Mouse (Mus musculus) forebrain, embryonic 10.5 days (tissue): Measurements from ENCODE around the gene Rab7b. TPM values are rescaled to one million over a fixed set of nuclear protein-coding genes. Genes with fewer than 3 reads are reported as not detected.

Experiments
- DNase-seq: peaks from one replicate; pipeline ENCODE4 v3.0.0-alpha.2; 2017; ENCODE audit warnings: low spot score; ENCODE audit errors: extremely low spot score
- H3K27ac ChIP-seq: fragments of 300-500 bp; sonication (generic); 2 replicates; pipeline ENCODE4 v1.5.1; 2016; ENCODE audit warnings: mild to moderate bottlenecking
- H3K27me3 ChIP-seq: fragments of 300-500 bp; sonication (generic); 2 replicates; pipeline ENCODE4 v1.6.1; 2016; ENCODE audit warnings: mild to moderate bottlenecking; ENCODE audit not compliant: poor library complexity, severe bottlenecking
- H3K36me3 ChIP-seq: fragments of 300-500 bp; sonication (generic); replicated peaks from 2 replicates; pipeline ENCODE4 v1.6.1; 2016; ENCODE audit warnings: mild to moderate bottlenecking, moderate library complexity
- H3K4me1 ChIP-seq: fragments of 300-500 bp; sonication (generic); 2 replicates; pipeline ENCODE4 v1.6.1; 2016
- H3K4me3 ChIP-seq: fragments of 300-500 bp; sonication (generic); 2 replicates; pipeline ENCODE4 v1.5.1; 2016; ENCODE audit warnings: mild to moderate bottlenecking, moderate library complexity
- H3K9me3 ChIP-seq: fragments of 300-500 bp; sonication (generic); 2 replicates; pipeline ENCODE4 v1.6.1; 2016; ENCODE audit warnings: mild to moderate bottlenecking, moderate library complexity
- WGBS: fragments of 180-500 bp; shearing (Covaris S2); methylation state at CpG from one replicate; pipeline ENCODE4 v1.1.7; 2016; 5-methylcytosine and 5-hydroxymethylcytosine counted together
- polyA plus RNA-seq: library from polyadenylated mRNA; unstranded; fragments of >200 nt; fragmentation: Nextera tagmentation; extraction: Ambion mirVana; gene quantifications from 2 replicates; pipeline ENCODE4 v1.2.1, GENCODE M21; 2016

Rab7b gene
- polyA plus RNA-seq, 1 experiment from 2014 or later = 0.60 TPM

DNA sequence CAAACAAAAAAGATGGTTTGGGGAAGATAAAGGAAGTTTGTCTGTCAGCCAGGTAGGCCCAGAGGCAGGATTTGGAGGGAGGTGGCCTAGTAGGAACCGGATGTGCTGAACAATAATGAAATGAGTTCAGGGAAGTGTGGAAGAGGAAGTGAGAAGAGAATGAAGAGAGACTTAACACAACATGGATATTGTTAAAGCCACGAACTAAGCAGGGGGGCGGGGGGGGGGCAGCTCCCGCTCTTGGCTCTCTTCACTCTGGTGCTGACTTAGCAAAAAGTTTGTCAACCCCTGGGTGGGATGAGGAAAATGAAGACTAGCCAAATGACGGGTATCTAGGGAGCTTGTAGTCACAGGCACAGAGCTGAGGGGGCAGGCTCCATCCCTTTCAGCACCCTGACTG lies 12.0 kb downstream of the Rab7b start:
- Histone ChIP-seq H3K27me3 (no peaks in the 10 kb centered on the region), H3K27ac (no peak overlapping the region), H3K36me3 (no peaks in the 10 kb centered on the region), H3K4me1 (no peaks in the 10 kb centered on the region), H3K9me3 (no peaks in the 10 kb centered on the region), H3K4me3 (no peak overlapping the region)
- 84% methylated on average over 5 of the region's 5 CpGs for WGBS
- DNase-seq = no peak

DNA sequence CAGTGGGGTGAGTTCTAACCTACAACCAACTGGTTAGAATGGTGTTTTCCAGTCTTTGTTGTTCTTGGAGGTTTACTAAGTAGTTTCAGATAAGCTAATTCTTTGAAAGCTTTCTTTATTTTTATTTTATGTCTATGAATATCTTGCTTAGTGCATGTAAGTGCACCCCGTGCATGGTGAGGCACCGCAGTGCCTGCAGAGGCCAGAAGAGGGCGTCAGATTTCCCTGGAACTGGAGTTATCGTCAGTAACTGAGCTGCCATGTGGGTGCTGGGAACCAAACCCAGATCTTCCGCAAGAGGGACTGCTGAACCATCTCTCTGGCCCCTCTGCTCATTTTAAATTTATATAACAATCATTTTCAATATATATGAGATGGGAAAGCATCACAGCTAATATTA lies 12.9 kb downstream of the Rab7b start:
- 85% methylated on average over 5 of the region's 5 CpGs for WGBS
- no peak for DNase-seq

GRCm38 (mm10) chr1:131702094-131702766 lies 13.7 kb downstream of the Rab7b start:
- no peak for DNase-seq
- Histone ChIP-seq H3K27me3 (no peaks in the 10 kb centered on the region), H3K27ac (no peak overlapping the region), H3K36me3 (no peaks in the 10 kb centered on the region), H3K4me1 (no peaks in the 10 kb centered on the region), H3K9me3 (no peaks in the 10 kb centered on the region), H3K4me3 (no peak overlapping the region)
- 83% methylated on average over 8 of the region's 8 CpGs for WGBS

More for the DNA sequence above, 12.9 kb downstream of the Rab7b start:
- no peak overlapping the region for H3K27ac ChIP-seq
- no peaks in the 10 kb centered on the region for H3K4me1 ChIP-seq
- H3K4me3 ChIP-seq = no peak overlapping the region
- no peaks in the 10 kb centered on the region for H3K27me3 ChIP-seq
- H3K9me3 ChIP-seq = no peaks in the 10 kb centered on the region
- H3K36me3 ChIP-seq = no peaks in the 10 kb centered on the region

DNA sequence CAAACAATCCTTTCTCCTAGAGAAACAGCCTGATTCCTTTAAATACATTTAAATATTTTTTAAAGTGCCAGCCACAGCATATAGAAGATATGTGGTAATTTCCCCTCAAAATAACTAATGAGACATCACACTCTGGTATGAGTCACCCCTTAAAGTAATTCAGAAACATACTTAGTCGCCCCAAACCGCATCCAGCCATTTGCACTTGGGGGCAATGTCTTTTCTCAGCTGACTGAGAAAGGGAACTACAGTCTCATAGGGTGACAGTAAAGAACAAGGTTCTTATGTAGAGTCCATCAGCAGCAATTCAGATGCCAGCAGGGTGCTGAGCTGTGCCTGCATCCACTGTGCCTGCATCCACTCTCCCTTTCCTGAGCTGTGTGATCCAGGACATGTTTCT lies 15.0 kb downstream of the Rab7b start:
- H3K4me1 ChIP-seq = no peaks in the 10 kb centered on the region
- H3K4me3 ChIP-seq = no peak overlapping the region
- no peaks in the 10 kb centered on the region for H3K27me3 ChIP-seq
- H3K9me3 ChIP-seq = no peaks in the 10 kb centered on the region
- no peak overlapping the region for H3K27ac ChIP-seq
- WGBS = 88% methylated on average over 2 of the region's 2 CpGs
- H3K36me3 ChIP-seq = no peaks in the 10 kb centered on the region
- DNase-seq = no peak

GRCm38 (mm10) chr1:131708338-131708737 lies 19.8 kb downstream of the Rab7b start:
- DNase-seq = no peak
- no peaks in the 10 kb centered on the region for H3K9me3 ChIP-seq
- peaks cover 6% of the 10 kb centered on the region; the same call in 1 of the 2 replicates for H3K4me1 ChIP-seq
- H3K4me3 ChIP-seq = no peak overlapping the region
- H3K27ac ChIP-seq = no peak overlapping the region
- 31% methylated on average over 4 of the region's 4 CpGs for WGBS
- 0 out of 2 replicates have a peak, but pooled peaks cover 5% of the 10 kb centered on the region for H3K27me3 ChIP-seq
- H3K36me3 ChIP-seq = no peaks in the 10 kb centered on the region

- Histone ChIP-seq H3K27me3 (0 out of 2 replicates have a peak, but pooled peaks cover 5% of the 10 kb centered on the region), H3K4me1 (peaks cover 9% of the 10 kb centered on the region), H3K4me3 (no peak overlapping the region), H3K9me3 (no peaks in the 10 kb centered on the region), H3K36me3 (no peaks in the 10 kb centered on the region), H3K27ac (no peak overlapping the region)
- WGBS = 83% methylated on average over 10 of the region's 10 CpGs
- DNase-seq = no peak
Observed at GRCm38 (mm10) chr1:131711518-131711917, 23.0 kb downstream of the Rab7b start.

DNA sequence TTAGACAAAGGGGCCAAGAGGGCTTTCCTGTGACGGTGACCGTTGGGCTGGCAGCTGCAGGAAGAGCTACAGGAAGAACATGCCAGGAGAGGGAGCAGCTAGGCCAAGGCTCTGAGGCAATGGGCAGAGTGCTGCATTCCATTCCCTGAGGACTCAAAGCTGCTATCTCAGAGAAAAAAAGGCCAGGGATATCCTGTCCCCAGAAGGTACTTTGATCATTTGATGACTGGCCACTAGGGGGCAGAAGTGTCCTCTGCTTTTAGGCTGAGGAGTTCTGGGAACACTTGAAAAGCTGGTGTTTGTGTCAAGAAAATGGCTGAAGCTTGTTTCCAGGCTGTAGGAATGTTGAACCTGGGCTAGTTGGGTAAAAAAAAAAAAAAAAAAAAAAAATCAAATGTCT lies 23.9 kb downstream of the Rab7b start:
- Histone ChIP-seq H3K4me3 (no peak overlapping the region), H3K27ac (no peak overlapping the region), H3K4me1 (peaks cover 9% of the 10 kb centered on the region), H3K9me3 (no peaks in the 10 kb centered on the region), H3K27me3 (0 out of 2 replicates have a peak, but pooled peaks cover 5% of the 10 kb centered on the region), H3K36me3 (no peaks in the 10 kb centered on the region)
- WGBS = 17% methylated on average over 2 of the region's 2 CpGs
- DNase-seq = peak; percentile 77

DNA sequence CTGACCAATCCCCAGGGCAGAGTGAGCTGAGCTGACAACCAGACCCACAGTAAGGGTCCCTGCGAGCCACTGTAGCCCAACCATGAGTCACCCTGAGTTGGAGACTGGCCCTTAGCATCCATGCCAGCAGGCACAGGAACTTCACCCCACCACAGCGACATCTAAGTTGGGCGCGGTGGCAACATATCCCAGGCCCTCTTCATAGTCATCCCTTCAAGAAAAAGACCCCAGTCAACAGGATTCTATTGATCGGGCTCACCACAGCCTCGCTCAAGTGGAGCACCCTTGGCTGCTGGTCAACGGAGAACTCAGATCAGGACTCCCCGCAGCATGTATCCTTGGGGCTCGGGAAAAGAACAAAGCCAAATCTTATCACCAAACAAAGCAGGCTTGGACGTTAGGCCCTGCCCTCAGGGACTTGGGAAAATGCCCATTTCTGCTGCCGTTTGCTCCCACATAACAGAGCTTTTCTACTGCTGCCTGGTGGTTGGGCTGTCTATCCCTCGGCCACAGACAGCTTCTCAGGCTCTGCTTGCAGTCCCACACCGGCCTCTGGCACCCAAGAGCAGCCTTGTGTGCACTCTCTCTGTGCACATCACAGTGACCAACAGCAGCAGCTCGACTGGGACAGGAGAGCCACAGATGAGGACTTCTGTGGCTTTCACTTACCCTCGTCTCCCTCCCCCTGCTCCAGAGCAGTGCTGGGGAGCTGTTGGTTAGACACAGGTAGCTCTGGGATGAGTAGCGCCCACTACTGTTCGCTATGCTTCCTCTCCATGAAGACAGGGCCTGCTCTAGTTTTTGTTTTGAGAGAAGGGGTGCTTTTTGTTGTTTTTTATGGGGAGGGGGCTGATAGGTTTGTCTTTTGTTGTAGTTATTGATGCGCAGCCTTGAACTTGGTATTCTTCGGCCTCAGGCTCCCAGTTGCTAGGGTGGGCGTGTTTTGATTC lies 26.2 kb downstream of the Rab7b start:
- peaks cover 14% of the 10 kb centered on the region for H3K4me1 ChIP-seq
- H3K36me3 ChIP-seq = no peaks in the 10 kb centered on the region
- no peak overlapping the region for H3K4me3 ChIP-seq
- DNase-seq = no peak
- 70% methylated on average over 20 of the region's 20 CpGs for WGBS
- H3K27me3 ChIP-seq = 0 out of 2 replicates have a peak, but pooled peaks cover 5% of the 10 kb centered on the region
- H3K9me3 ChIP-seq = no peaks in the 10 kb centered on the region
- H3K27ac ChIP-seq = no peak overlapping the region

GRCm38 (mm10) chr1:131718952-131719694 lies 30.6 kb downstream of the Rab7b start:
- peaks cover 22% of the 10 kb centered on the region for H3K4me1 ChIP-seq
- peak; percentile 27 for DNase-seq
- H3K36me3 ChIP-seq = no peaks in the 10 kb centered on the region
- H3K4me3 ChIP-seq = no peak overlapping the region
- H3K27me3 ChIP-seq = no peaks in the 10 kb centered on the region
- H3K27ac ChIP-seq = peak overlapping the region; percentile 37; the same call in 1 of the 2 replicates
- 53% methylated on average over 16 of the region's 16 CpGs for WGBS
- no peaks in the 10 kb centered on the region for H3K9me3 ChIP-seq

- 88% methylated on average over 3 of the region's 3 CpGs for WGBS
- Histone ChIP-seq H3K9me3 (no peaks in the 10 kb centered on the region), H3K4me1 (peaks cover 19% of the 10 kb centered on the region), H3K27me3 (no peaks in the 10 kb centered on the region), H3K36me3 (no peaks in the 10 kb centered on the region), H3K4me3 (no peak overlapping the region), H3K27ac (no peak overlapping the region)
- DNase-seq = no peak
Observed at GRCm38 (mm10) chr1:131721989-131722388, 33.5 kb downstream of the Rab7b start.

- Histone ChIP-seq H3K36me3 (no peaks in the 10 kb centered on the region), H3K4me1 (peaks cover 19% of the 10 kb centered on the region), H3K9me3 (no peaks in the 10 kb centered on the region), H3K4me3 (no peak overlapping the region), H3K27ac (peak overlapping the region; percentile 56; the same call in 1 of the 2 replicates), H3K27me3 (no peaks in the 10 kb centered on the region)
- 53% methylated on average over 4 of the region's 4 CpGs for WGBS
- no peak for DNase-seq
Observed at GRCm38 (mm10) chr1:131723549-131723948, 35.1 kb downstream of the Rab7b start.

- Histone ChIP-seq H3K27me3 (no peaks in the 10 kb centered on the region), H3K4me1 (peaks cover 14% of the 10 kb centered on the region), H3K4me3 (no peak overlapping the region), H3K27ac (no peak overlapping the region), H3K9me3 (no peaks in the 10 kb centered on the region), H3K36me3 (no peaks in the 10 kb centered on the region)
- 77% methylated on average over 6 of the region's 6 CpGs for WGBS
- DNase-seq = no peak
Observed at GRCm38 (mm10) chr1:131726586-131726985, 38.1 kb downstream of the Rab7b start.
